Mouse (Mus musculus) T-helper 1 cell (primary cell): Measurements from ENCODE around the gene Ubl3.

Experiments
- in situ Hi-C: fragments of 300-600 bp; cut with MboI, MseI; formaldehyde crosslinking; loops from one replicate; pipeline ENCODE4 v1.15.1; 2025; ENCODE audit warnings: high pct_unique_total_duplicates

Ubl3 gene

GRCm38 (mm10) chr5:148563281-148563680 lies 10.7 kb upstream of the Ubl3 start:
- in situ Hi-C loops: no loop called here

GRCm38 (mm10) chr5:148562235-148562634 lies 9.6 kb upstream of the Ubl3 start:
- in situ Hi-C loops: no loop called here

- in situ Hi-C loops: no loop called here
These were observed 6.8 kb upstream of the Ubl3 start for GRCm38 (mm10) chr5:148559261-148559958.

GRCm38 (mm10) chr5:148558472-148558871 lies 5.9 kb upstream of the Ubl3 start:
- in situ Hi-C loops: no loop called here

GRCm38 (mm10) chr5:148556509-148556908 lies 3.9 kb upstream of the Ubl3 start:
- in situ Hi-C loops: no loop called here

- in situ Hi-C loops: no loop called here
These were observed 2.6 kb upstream of the Ubl3 start for GRCm38 (mm10) chr5:148555156-148555555.

- in situ Hi-C loops: no loop called here
These were observed 2.1 kb upstream of the Ubl3 start for GRCm38 (mm10) chr5:148554701-148555100.

GRCm38 (mm10) chr5:148554242-148554641 lies 1.7 kb upstream of the Ubl3 start:
- in situ Hi-C loops: no loop called here

- in situ Hi-C loops: no loop called here
These were observed 1.1 kb upstream of the Ubl3 start for GRCm38 (mm10) chr5:148553723-148554122.

- in situ Hi-C loops: no loop called here
These were observed 839 bp downstream of the Ubl3 start for GRCm38 (mm10) chr5:148551764-148552136.

- in situ Hi-C loops: no loop called here
These were observed 1.5 kb downstream of the Ubl3 start for GRCm38 (mm10) chr5:148550821-148551763.

- in situ Hi-C loops: no loop called here
These were observed 2.2 kb downstream of the Ubl3 start for GRCm38 (mm10) chr5:148550393-148550792.

GRCm38 (mm10) chr5:148549307-148549706 lies 3.3 kb downstream of the Ubl3 start:
- in situ Hi-C loops: loop anchor here (10.0 kb wide), 1 partner anchor 155 kb away; the partner anchor contains the start of gene Slc7a1

GRCm38 (mm10) chr5:148548568-148548967 lies 4.0 kb downstream of the Ubl3 start:
- in situ Hi-C loops: loop anchor here (10.0 kb wide), 1 partner anchor 154 kb away; the partner anchor contains the start of gene Slc7a1

GRCm38 (mm10) chr5:148547870-148548456 lies 4.6 kb downstream of the Ubl3 start:
- in situ Hi-C loops: loop anchor here (10.0 kb wide), 1 partner anchor 153 kb away; the partner anchor contains the start of gene Slc7a1

GRCm38 (mm10) chr5:148546970-148547369 lies 5.6 kb downstream of the Ubl3 start:
- in situ Hi-C loops: loop anchor here (10.0 kb wide), 1 partner anchor 152 kb away; the partner anchor contains the start of gene Slc7a1

- in situ Hi-C loops: loop anchor here (10.0 kb wide), 1 partner anchor 150 kb away; the partner anchor contains the start of gene Slc7a1
These were observed 7.9 kb downstream of the Ubl3 start for GRCm38 (mm10) chr5:148544733-148545132.

- in situ Hi-C loops: loop anchor here (10.0 kb wide), 1 partner anchor 147 kb away; the partner anchor contains the start of gene Slc7a1
These were observed 10.4 kb downstream of the Ubl3 start for GRCm38 (mm10) chr5:148542196-148542595.

- in situ Hi-C loops: no loop called here
These were observed 16.7 kb downstream of the Ubl3 start for GRCm38 (mm10) chr5:148535669-148536430.

GRCm38 (mm10) chr5:148534644-148535043 lies 17.9 kb downstream of the Ubl3 start:
- in situ Hi-C loops: no loop called here

GRCm38 (mm10) chr5:148533924-148534323 lies 18.7 kb downstream of the Ubl3 start:
- in situ Hi-C loops: no loop called here
